Mouse (Mus musculus) lung, postnatal 25 days (tissue): ENCODE data around the gene Mei4.

ENCODE experiments used
- DNase-seq: peaks from one replicate; pipeline ENCODE4 v3.0.0; 2022; ENCODE audit warnings: low spot score

The Mei4 gene

DNA sequence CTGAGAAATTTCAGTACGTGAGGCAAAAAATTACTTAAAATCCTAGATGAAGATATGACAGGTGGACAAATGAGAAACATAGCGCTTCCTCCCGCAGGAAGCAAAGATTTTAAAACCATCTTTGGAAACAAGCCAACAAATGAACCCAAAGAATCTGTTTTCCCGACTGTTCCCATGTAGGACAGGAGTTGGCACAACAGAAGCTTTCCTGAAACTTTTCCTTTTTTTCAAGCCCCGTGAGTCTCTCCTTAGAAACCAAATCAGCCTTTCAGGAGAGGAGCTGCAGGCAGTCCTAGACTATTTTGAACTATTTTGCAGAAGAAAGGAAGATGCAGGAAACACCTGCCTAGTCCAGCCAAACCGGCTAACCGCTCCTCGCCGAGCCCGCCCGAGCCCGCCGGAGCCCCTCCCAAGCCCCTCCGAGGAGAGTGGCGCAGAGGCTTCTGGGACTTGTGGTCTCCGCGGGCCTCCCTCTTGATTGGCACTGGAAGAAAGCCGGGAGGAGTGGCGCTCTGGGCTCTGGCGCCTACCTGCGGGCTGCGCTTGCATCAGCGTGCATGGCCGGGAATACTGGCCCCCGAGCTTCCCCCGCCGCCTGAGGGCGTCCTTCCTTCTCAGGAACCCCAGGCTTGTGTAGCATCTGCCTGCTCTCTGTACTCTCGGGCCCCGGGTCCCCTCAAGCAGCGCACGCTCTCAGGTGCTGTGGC lies at the start of gene Mei4:
TSS of gene Mei4 (plus strand) at position 490 of the 707 bp plus-strand sequence.
- DNase-seq: peak; percentile 64

DNA sequence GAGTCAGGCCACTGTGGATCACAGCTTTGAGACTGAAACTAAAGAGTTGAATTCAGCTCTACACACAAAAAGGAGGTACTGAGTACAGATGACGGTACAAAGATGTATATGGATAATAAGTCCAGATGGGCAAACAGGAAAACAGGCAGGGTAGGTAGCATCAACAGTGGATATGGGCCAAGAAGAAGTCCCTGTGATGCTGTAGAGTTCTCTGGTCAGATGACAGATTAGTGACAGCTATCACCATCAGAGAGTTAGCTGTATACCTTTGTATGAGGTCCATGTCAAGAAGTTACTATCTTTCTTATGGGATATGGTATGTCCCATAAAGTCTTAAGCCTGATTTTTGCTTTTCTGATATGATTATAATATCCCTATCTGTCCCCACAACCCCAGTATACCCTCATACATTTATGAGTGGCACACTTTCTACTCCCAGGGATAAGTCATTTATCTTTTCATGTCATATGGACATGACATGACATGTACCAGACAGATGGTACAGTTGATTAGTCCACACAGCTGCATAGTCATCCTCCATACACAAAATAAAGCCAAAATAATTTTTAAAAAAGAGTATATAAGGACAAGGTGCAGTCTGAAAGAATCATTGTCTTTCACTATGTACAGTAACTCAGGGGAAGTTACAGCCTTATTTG lies 43.6 kb upstream of the Mei4 start:
- DNase-seq: no peak

DNA sequence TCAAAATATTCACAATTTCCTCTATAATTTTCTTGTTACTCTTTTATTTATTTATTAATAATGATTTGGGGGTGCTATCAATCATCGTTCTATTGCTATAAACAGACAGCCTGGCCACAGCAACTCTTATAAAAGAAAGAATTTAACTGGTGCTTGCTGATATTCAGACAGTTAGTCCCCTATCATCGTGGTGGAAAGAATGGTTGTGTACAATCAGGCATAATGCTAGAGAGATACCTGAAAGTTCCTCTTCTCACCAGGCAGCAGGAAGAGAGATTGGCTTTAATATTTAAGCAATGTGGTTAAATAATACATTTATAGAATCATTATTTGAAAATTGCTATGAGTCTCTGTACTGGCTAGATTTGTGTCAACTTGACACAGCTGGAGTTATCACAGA lies 35.9 kb upstream of the Mei4 start:
- DNase-seq: no peak

DNA sequence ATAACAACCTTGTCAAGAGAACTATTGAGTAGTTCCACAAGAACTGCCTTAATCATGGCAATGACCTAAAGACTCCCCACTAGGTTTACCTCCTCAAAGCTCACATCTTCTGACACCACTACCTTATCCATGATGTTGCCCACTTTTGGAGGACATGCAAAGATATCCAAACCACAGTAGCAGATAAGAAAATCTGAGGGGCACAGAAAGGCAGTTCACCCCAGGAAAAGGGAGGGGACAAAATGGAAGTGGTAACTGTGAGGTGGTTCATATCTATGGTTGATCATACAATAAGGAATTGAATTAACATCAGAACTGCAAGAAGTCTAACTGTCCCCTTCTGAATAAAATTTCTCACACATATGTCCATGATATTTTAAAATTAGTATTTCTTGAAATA lies 29.4 kb upstream of the Mei4 start:
- no peak for DNase-seq

DNA sequence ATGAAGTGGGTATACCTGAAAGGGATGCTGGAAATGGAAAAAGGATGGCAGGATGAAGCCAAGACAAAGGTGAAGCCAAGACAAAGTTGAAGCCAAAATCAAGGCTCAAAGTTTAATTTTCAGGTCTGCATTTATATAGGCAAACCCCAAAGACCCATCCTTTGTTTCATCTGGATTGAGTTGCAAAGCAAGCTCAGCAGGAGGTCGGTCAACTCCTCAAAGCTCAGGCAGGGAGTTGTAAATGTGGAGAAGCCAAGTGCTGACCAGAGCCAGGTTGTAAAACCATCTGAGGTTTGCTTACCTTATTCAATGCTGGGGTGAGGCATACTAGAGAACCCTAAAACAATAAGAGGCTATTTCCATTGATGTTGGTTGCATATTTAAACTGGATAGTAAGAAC lies 4.6 kb upstream of the Mei4 start:
- DNase-seq: no peak

DNA sequence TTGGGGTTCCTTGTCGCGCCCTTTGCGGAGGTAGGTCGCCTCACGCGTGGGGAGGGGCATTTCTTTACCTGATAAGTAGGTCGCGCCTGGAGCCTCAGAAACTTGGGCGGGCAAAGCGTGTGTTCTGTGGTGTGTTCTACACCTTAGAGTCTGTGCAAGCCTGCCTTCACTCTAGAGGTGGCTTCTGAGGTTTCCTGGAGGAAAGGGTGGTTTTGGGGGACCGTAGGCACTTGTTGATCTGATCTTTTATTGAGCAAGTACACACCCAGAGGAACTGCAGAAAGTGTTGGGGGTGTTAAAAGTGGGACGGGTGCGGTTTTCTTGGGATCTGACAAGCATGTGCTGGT lies 391 bp downstream of the Mei4 start:
- no peak for DNase-seq

DNA sequence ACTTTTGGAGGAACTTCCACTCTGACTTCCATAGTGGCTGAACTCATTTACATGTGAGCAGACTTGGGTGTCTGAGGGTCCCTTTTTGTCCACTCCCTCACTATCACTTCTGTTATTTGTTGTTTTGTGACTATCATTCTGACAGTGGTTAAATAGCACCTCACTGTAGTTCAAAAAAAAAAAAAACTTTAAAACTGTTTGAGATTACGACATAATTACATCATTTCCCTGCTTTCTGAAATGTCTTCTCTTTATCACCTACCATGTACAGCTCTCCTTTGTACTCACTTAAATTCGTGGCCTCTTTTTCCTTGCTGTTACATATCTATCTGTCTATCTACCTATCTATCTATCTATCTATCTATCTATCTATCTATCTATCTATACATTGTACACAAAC lies 2.6 kb downstream of the Mei4 start:
- DNase-seq: no peak

DNA sequence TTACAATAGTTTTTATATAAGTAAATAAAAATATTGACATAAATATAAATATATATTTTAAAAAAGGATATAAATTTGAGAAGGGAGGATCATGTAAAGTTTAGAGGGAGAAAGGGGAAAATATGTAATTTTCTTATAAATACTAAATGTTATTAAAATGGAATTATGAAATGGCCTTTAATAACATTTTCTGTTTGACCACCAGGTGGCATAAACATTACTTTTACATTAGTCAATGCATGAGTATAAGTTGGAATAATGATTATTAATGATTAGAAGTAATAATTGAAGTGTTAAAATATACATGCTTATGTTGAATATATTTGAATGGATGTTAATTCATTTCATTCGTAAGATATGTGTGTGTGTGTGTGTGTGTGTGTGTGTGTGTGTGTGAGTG lies 58.0 kb downstream of the Mei4 start:
- DNase-seq: no peak

DNA sequence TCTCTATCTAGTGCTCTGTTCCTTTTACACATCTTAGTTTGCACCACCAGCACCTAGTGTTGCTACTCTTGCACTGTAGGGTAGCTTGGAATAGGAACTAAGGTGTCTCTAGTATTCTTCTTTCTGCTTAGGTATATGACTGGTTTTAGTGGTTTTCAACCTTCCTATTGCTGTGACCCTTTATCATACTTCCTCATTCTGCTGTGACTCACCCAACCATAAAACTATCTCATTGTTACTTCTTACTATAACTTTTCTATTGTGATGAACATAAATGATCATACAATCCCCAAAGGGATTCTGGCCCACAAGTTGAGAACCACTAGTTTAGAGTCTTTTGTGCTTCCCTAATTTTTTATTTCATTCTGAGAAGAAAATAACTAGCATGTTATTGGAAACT lies 61.3 kb downstream of the Mei4 start:
- DNase-seq: no peak

DNA sequence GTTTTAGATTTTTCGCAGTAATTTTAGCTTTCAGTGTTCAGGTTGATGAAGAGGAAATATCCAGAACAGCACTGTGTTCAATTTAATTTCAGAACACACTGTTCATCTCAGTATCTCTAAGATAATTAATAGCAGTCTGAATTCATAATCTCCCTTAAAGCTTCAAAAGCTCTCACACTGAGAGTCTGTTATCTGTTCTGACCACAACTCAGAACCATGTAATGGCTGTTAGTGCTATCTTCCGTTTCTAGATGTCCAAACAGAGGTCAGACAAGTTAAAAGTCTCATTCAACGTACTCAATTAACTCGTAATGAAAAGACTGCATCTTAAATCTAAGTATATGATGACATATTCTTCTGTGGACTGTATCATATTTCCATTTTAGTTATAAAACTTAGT lies 77.1 kb downstream of the Mei4 start:
- no peak for DNase-seq

DNA sequence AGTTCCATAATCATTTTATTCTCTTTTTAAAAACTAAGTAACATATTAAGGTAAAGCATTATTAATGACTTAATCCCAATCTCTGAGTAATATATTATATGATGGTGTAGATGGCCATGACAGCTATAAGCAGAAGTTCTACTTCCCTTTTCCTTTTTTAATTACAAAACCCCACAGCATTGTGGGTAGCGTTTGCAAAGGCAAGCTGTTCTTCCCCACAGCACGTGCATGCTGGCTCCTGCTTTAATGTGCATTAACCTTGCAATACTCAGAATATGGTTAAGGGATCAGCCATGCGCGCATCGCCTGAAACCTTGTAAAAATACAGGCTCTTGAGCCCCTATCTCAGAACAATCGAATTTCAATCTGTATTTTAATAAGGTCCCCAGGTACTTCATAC lies 82.2 kb downstream of the Mei4 start:
- no peak for DNase-seq

DNA sequence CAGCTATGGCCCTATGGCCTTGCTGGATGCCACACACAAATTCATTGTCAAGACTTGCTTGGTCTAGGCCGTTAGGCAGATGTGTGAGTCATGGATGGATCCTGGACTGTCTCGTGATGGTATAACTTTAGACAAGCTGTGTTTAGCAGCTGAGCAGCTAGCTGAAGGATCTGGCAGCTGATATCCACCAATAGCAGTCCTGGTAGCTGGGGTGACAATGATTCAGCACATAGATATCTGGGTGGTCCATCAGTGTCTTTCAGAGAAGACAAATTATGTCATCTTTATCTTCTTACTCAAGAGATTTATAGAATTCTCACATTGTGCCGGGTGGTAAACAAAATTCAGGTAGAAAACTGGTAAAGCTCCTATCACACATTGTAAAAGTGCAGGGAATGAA lies 93.4 kb downstream of the Mei4 start:
- no peak for DNase-seq

DNA sequence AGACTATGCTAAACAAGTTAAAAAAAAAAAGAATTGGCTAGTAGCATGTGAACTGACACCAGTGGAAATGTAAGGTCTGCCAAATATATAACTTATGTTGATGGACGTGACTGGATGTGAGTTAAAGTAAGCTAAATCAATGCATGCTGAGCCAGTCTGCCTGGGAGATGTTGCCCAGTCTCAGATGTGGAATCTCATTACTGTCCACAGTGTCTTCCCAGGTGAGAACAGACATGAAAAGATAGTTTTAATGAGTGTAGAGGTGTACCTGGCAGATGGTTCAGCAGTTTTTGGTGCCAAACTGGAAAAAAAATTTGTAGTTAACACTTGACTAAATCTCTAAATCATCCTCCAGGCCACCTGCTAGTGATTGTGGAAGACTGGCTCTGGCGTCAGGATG lies 94.4 kb downstream of the Mei4 start:
- DNase-seq: no peak

DNA sequence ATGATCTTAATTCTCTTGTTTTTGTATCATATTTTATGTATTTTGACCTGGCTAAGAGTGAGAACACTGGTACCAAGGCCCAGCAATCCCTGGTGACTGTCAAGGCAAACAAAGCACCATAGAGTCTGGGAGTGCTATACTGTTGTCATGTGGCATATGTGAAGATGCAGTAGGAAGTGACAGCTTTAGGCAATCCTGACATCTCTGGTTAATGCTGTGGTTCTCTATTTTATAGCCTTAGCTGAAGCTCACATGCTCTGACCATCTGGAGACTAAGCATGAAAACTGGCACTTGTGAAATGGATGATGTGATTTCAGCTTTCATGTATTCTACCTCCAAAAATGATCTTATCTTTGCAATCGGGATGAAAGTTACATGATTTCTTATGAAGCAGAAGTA lies 103.3 kb downstream of the Mei4 start:
- no peak for DNase-seq

DNA sequence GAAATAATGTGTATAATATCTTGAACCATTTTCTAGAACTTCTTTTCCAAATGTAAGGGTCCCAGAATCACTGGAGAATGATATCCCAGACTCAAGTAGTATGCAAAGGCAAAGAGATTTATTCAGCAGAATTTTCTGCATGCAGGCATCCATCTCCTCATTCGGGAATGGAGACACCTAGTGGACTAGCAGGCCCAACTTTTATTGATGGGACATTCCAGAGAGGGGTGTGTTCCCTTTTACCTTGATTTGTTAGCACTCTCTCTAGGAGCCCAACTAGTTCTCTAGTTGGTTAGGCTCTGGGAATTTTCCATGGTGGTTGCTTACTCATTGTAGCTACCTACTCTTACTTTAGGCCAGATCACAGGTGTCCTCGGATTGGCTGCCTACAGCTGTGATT lies 105.5 kb downstream of the Mei4 start:
- no peak for DNase-seq

DNA sequence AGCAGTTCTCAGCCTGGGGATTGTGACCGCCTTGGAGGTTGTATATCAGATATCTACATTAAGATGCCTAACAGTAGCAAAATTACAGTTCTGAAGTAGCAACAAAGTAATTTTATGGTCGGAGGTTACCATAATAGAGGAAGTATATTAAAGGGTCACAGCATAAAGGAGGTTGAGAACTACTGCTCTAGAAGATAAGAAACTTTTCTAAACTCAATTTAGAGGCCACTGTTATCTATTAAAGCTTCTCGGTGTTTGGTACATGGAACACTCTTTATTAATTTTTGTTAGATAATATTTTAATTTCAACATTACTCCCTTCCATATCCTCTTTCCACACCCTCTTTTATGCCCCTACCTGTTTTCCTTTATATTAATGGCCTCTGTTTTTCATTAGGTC lies 119.0 kb downstream of the Mei4 start:
- DNase-seq: no peak

DNA sequence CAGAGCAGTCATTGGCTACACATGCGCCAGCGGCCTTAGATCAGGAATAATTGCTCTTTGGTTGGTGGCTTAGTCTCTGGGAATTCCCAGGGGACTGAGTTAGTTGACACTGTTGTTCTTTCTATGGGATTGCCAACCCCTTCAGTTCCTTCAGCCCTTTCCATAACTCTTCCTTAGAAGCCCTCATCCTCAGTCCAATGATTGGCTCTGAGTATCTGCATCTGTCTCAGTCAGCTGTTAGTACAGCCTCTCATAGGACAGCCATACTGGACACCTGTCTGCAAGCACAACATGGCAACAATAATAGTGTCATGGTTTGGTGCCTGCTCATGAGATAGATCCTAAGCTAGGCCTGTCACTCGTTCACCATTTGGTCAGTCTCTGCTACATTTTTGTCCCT lies 149.5 kb downstream of the Mei4 start:
- no peak for DNase-seq

DNA sequence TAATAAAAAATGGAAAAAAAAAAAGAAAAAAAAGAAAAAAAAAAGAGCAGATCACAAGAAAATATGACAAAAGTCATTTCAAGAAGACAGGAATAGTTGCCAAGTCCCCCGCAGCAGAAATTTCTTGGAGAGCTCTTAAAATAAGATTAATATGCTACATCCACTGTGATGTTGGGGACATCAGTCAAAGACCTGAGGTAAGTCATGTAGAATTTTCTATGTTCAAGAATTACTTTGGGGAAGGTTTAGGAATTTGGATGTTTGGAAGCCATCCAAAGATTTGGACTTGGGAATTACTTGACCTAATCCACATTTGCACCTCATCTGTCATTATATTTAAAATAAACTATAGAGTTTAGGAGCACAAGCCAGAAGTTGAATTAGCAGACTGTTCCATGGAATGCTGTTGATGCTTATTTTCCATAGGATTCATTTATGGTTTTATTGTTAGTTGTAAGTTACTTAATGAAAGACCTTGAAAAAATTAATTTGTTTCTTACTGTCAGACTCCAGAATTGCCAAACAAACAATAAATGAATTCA lies 179.1 kb downstream of the Mei4 start:
- no peak for DNase-seq

DNA sequence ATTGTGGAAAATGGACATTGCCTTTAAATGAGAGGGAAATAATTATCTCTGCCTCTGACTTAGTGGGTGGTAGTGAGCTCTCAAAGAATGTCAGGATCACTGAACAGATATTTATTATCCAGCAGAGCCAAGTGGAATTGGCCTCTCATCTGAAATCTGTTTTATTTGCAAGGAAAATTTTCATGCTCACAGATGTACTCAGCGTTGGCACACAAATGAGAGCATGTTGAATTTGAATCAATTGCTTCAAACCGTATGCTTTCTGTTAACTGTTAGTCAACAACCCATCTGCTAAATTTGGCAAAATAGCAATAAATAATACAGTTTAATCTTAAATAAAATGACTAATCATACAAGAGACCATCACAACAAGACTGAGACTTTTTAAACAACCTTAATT lies 181.0 kb downstream of the Mei4 start:
- no peak for DNase-seq

DNA sequence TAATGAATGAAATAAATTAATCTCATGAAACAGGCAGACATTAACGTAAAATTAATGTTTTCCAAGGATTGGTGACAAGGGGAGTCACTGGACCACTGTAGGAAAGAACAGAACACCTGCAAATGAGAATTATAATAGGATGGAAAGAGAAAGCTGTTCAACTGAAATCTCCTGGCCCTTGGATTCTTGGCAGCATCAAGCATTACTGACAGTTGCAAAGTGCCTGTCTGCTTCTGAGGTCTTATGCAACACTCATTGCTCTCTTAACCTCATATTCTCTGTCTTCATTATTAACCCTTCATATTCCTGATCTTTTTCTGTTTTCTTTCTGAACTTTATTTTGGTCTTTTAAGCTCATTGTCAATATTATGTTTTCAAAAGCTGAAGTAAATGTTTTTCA lies 210.4 kb downstream of the Mei4 start:
- DNase-seq: no peak

DNA sequence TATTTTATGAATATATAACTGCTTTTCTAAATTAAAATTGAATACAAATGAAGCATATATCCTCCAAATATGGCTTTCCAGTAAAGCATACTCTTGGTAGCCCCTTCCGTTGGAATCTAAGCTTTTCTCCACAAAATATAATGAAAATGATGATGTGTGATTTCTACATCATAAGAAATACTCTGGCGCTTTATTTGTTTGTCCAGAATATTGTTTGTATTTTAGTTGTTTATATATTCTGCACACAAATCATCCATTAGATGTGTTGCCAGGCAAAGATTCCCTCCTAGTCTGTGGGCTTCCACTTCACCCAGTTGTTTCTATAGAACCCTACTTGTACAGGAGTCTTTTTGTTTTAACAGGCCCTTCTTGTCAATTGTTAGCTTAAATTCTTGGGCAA lies 211.8 kb downstream of the Mei4 start:
- no peak for DNase-seq

DNA sequence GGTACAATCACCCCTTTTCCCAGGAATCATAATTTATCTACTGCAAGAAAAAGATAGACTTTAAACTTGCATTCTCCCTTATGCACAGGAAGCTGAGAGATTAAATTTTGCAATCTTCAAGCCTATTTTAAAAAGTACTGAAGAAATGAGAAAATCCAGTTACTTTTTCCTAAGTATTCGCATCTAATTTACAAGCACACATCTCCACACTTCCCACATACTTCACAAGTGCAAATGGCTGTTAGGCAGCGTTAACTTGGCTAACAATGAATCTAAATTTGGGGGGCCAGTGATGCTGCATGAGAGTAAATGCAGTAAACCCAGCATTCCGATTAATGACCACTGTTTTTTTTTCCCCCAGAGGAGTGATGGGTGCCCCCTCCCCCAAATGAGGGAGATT lies 232.9 kb downstream of the Mei4 start:
- no peak for DNase-seq

DNA sequence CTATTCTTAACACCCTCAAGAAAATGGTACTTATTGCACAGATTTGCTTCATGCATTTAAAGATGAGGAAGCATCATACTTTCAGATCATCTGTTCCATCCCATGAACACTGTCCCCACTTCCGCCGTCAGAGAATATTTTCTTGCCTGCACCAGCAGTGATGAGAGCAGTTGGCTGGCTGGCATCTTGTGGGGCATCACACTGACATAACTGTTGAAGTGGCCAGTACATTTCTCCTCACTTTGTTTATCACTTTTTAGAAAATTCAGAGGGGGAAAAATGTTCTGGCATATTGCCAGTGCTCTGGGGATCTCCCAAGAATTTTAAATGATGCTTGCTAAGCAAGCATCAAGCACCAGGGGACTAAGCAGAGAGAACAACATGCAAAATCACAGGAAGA lies 251.4 kb downstream of the Mei4 start:
- DNase-seq: no peak

DNA sequence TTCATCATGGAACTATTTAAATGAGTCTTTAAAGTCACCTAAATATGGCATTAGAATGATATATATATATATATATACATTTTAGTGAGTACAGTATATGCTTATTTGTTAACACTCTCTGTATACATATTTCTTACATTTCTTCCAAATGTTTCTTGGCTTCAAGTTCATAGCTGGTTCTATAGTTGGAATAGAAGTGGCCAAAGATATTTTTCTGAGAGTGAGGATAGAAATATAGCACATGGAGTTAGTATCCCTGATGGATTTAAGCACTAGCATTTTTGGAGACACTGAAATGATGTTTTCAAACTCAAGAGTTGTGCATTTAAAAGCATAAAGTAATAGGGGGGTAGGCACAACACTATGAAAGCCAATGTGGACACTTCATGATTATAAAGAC lies 272.6 kb downstream of the Mei4 start:
- DNase-seq: no peak
